ENCODE assay signal across 13 mouse cellular contexts in the genomic region with DNA sequence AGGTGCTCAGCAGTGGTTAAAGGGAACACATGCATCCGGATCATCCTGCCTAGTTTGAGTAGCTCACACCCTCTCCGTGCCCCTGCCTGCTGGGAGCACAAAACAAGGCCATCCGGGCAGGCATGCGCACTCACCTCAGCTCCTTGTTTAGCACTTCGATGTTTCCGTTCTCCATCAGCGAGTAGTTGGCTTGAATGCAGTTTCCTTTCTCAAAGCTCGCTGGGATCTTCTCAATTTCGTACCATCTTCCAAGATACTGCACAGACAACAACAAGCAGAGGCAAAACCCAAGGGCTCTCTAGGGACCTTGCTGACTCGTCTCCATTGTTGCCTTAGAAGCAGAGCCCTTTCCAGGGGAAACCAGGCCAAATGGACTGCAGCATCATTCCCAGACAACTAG. TPM values are rescaled to one million over a fixed set of nuclear protein-coding genes. Genes with fewer than 3 reads are reported as not detected.
A peak's percentile ranks its signal among the peaks of the same experiment; 100 is the strongest.
DNase-seq lines count a peak whose midpoint lies in the region; ATAC-seq and TF ChIP-seq lines count a peak whose summit lies in the region.
"Had no signal": no experiment of that assay in that cellular context is flagged by ENCODE, and none has a peak within 500 bp of the region (broad histone marks: within the 10 kb centered on the region; RNA-seq: fewer than 3 reads in every experiment).

No protein-coding gene starts in this region.

- H3K27me3 ChIP-seq in kidney, adult 2 months (replicated peaks; ENCODE audit: control insufficient read depth, insufficient read depth, low read length) = no peaks in the 10 kb centered on the region
- H3K27me3 ChIP-seq in kidney, embryonic 16.5 days (ENCODE audit: insufficient read depth, low read length) = no peaks in the 10 kb centered on the region
- no peaks in the 10 kb centered on the region for H3K27me3 ChIP-seq in intestine, postnatal 0 days (replicated peaks; ENCODE audit: control insufficient read depth, insufficient read depth, low read length)
- H3K27me3 ChIP-seq: forebrain, embryonic 12.5 days; lung, embryonic 15.5 days had no signal

- 73% methylated on average over 10 of the region's 10 CpGs for WGBS in kidney, adult 2 months
- 68% methylated on average over 10 of the region's 10 CpGs for WGBS in kidney, embryonic 16.5 days
- WGBS in intestine, postnatal 0 days = 73% methylated on average over 10 of the region's 10 CpGs

- no peaks in the 10 kb centered on the region for H3K4me1 ChIP-seq in kidney, adult 2 months (ENCODE audit: control insufficient read depth, insufficient read depth, low read length)
- H3K4me1 ChIP-seq in kidney, embryonic 16.5 days (ENCODE audit: insufficient read depth, low read length) = peaks cover 23% of the 10 kb centered on the region
- H3K4me1 ChIP-seq in intestine, postnatal 0 days (replicated peaks; ENCODE audit: control insufficient read depth, insufficient read depth, low read length) = no peaks in the 10 kb centered on the region; the same call in 1 of the 2 replicates

- no peaks in the 10 kb centered on the region for H3K36me3 ChIP-seq in kidney, adult 2 months (ENCODE audit: control insufficient read depth, insufficient read depth, low read length)
- H3K36me3 ChIP-seq in kidney, embryonic 16.5 days (ENCODE audit: insufficient read depth, low read length) = no peaks in the 10 kb centered on the region
- no peaks in the 10 kb centered on the region for H3K36me3 ChIP-seq in intestine, postnatal 0 days (ENCODE audit: control insufficient read depth, insufficient read depth)
- H3K36me3 ChIP-seq: forebrain, embryonic 12.5 days; lung, embryonic 15.5 days had no signal

- no peak overlapping the region for H3K4me2 ChIP-seq in kidney, embryonic 16.5 days (replicated peaks; ENCODE audit: low read depth, low read length)
- H3K4me2 ChIP-seq in intestine, postnatal 0 days (replicated peaks; ENCODE audit: low read depth) = no peak overlapping the region
- H3K4me2 ChIP-seq: forebrain, embryonic 12.5 days; lung, embryonic 15.5 days had no signal

- no peak for TF ChIP-seq CTCF in kidney, adult 2 months (conservative IDR thresholded peaks at IDR 0.05; ENCODE audit: insufficient read depth, insufficient read length, low read depth, low read length)
- TF ChIP-seq CTCF in gastrocnemius, adult 2 months (IDR thresholded peaks at IDR 0.05) = no peak
- TF ChIP-seq CTCF in intestine, postnatal 0 days (IDR thresholded peaks at IDR 0.05; ENCODE audit: low read depth) = no peak

- intact Hi-C loops in gastrocnemius, adult 2 months (cut with DNase I) = no loop called here

- no peak overlapping the region for H3K9ac ChIP-seq in kidney, embryonic 16.5 days (replicated peaks; ENCODE audit: low read length)
- no peak overlapping the region for H3K9ac ChIP-seq in intestine, postnatal 0 days (ENCODE audit: low read depth, low read length)
- H3K9ac ChIP-seq: forebrain, embryonic 12.5 days; lung, embryonic 15.5 days had no signal

- ATAC-seq in kidney, embryonic 16.5 days (ENCODE audit: low FRiP score, low TSS enrichment) = no peak
- no peak for ATAC-seq in intestine, postnatal 0 days

- no peak overlapping the region for H3K27ac ChIP-seq in kidney, adult 2 months (ENCODE audit: insufficient read depth, low read depth, low read length)
- no peak overlapping the region for H3K27ac ChIP-seq in kidney, embryonic 16.5 days (ENCODE audit: low read length)
- H3K27ac ChIP-seq in gastrocnemius, adult 2 months = peak overlapping the region; percentile 84
- H3K27ac ChIP-seq in intestine, postnatal 0 days (ENCODE audit: low read depth, low read length) = no peak overlapping the region
- H3K27ac ChIP-seq: forebrain, embryonic 12.5 days; lung, embryonic 15.5 days had no signal

- H3K4me3 ChIP-seq in kidney, adult 2 months (ENCODE audit: insufficient read depth, low read depth, low read length) = no peak overlapping the region
- H3K4me3 ChIP-seq in kidney, embryonic 16.5 days (ENCODE audit: low read length) = no peak overlapping the region
- peak overlapping the region; percentile 31 for H3K4me3 ChIP-seq in gastrocnemius, adult 2 months
- no peak overlapping the region for H3K4me3 ChIP-seq in intestine, postnatal 0 days (ENCODE audit: low read depth, low read length)
- H3K4me3 ChIP-seq: forebrain, embryonic 12.5 days; lung, embryonic 15.5 days had no signal

- DNase-seq in kidney, adult 2 months = peak; percentile 64
- peak; percentile 69 for DNase-seq in NIH3T3 (ENCODE audit: low read depth)
- DNase-seq in gastrocnemius, adult 2 months = peak; percentile 78
- DNase-seq in kidney, postnatal 14 days = peak; percentile 47
- DNase-seq in frontal cortex, adult 2 months (ENCODE audit: extremely low spot score in 1 of 2, low spot score in 1 of 2) = no peak
- DNase-seq: adrenal gland, adult 2 months; cerebellum, adult 11 months; left cerebral cortex, postnatal 4 days; right cerebral cortex, adult 18-20 months had no signal

- no peak for TF ChIP-seq POLR2A in kidney, adult 2 months (IDR thresholded peaks at IDR 0.05; ENCODE audit: low read depth, low read length)

- H3K9me3 ChIP-seq in kidney, embryonic 16.5 days (ENCODE audit: low read length) = no peaks in the 10 kb centered on the region
- 0 out of 2 replicates have a peak, but pooled peaks cover 3% of the 10 kb centered on the region for H3K9me3 ChIP-seq in intestine, postnatal 0 days (ENCODE audit: control insufficient read depth)
- H3K9me3 ChIP-seq: forebrain, embryonic 12.5 days; lung, embryonic 15.5 days had no signal

RNA-seq across cellular contexts. Expression of a gene that starts 11.3 kb away (rescaled TPM):
- 1.4 and 2.5 TPM in 2 replicates for polyA plus RNA-seq in kidney, adult 2 months (2012; rRNA removed)
- 0.42 and 0.56 TPM in 2 replicates for polyA plus RNA-seq in kidney, embryonic 16.5 days (2015; fragmentation: Nextera tagmentation; extraction: Ambion mirVana)
- 10 to 100 TPM; 34.3 to 42.6 TPM for total RNA-seq in gastrocnemius, adult 2 months (2021)
- 0.50 and 0.77 TPM in 2 replicates for polyA plus RNA-seq in intestine, postnatal 0 days (2015; fragmentation: Nextera tagmentation; extraction: Ambion mirVana)
- polyA plus RNA-seq in frontal cortex, adult 2 months (2012; rRNA removed) = 433 and 468 TPM in 2 replicates

RNA-seq across cellular contexts. Expression of a gene that starts 28.2 kb away (rescaled TPM):
- 30.4 and 33.5 TPM in 2 replicates for polyA plus RNA-seq in kidney, adult 2 months (2012; rRNA removed)
- 90.5 and 93.2 TPM in 2 replicates for polyA plus RNA-seq in kidney, embryonic 16.5 days (2015; fragmentation: Nextera tagmentation; extraction: Ambion mirVana)
- 10 to 100 TPM; 78.9 to 89.0 TPM for total RNA-seq in gastrocnemius, adult 2 months (2021)
- polyA plus RNA-seq in intestine, postnatal 0 days (2015; fragmentation: Nextera tagmentation; extraction: Ambion mirVana) = 80.4 and 85.1 TPM in 2 replicates
- polyA plus RNA-seq in frontal cortex, adult 2 months (2012; rRNA removed) = 72.0 and 89.3 TPM in 2 replicates

Comparison
In these comparisons a context has a peak if more than half of its experiments do, and no peak if none do; other contexts are left out.
1. DNase-seq: peak in kidney, adult 2 months (single experiment), NIH3T3 (single experiment), gastrocnemius, adult 2 months (single experiment) and kidney, postnatal 14 days (single experiment); none in frontal cortex, adult 2 months (0 of 2).
2. RNA of a gene that starts 11.3 kb away (polyA plus RNA-seq): 433 to 468 TPM in frontal cortex, adult 2 months; 1.4 to 2.5 TPM in kidney, adult 2 months, 0.50 to 0.77 TPM in intestine, postnatal 0 days and 0.42 to 0.56 TPM in kidney, embryonic 16.5 days; every median in the first group is over 100 times any median in the second.